Mouse (Mus musculus): Measurements from ENCODE around the gene Stx18. TPM values are rescaled to one million over a fixed set of nuclear protein-coding genes. Genes with fewer than 3 reads are reported as not detected.

Stx18 gene
- polyA plus RNA-seq, 1 experiment: 61.2 TPM

DNA sequence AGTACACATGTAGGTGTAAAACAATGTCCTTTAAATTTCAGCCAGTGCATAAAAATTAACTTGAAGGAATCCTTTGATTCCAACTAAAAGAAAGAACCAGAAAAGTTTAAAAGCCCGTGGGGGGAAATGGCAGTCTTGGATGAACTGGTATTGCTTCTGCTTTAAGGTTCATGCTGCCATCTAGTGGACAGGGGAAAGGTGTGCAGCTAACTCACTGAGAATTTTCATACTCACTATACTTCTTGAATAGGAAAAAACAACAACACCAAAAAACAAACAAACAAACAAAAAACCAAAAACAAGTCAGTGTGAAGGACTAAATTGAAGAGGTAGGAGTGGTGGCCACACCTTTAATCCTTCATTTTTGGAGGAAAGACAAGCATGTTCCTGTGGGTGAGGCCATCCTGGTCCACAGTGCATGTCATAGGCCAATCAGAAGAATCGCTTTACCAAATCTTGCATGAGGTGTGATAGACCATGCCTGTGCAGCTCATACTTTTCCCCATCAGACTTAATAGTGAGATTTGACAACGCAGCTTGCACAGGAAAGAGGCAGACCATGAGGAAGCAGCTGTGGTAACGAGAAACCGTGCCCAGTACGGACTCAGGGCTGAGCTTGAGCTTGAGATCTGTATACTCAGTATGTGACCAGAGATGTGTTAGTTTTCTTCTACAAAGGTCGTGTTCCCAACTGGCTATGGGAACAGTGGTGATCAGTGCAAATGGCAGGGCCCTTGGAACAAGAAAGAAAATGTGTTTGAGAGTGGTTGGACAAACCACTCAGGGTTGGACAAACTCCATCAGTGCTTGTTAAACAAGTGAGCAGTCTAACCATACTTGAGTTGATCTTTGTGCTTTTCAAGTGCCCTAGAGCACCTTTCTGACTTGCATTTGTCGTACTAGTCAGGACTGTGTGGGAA lies 52.8 kb downstream of the Stx18 start:
- Histone ChIP-seq H3K27ac (replicated peaks; ENCODE audit: low read depth, low read length) (no peak overlapping the region), H3K4me3 (ENCODE audit: insufficient read depth, low read depth, low read length) (no peak overlapping the region), H3K4me1 (ENCODE audit: control insufficient read depth, insufficient read depth, insufficient read length, low read length) (no peaks in the 10 kb centered on the region)

DNA sequence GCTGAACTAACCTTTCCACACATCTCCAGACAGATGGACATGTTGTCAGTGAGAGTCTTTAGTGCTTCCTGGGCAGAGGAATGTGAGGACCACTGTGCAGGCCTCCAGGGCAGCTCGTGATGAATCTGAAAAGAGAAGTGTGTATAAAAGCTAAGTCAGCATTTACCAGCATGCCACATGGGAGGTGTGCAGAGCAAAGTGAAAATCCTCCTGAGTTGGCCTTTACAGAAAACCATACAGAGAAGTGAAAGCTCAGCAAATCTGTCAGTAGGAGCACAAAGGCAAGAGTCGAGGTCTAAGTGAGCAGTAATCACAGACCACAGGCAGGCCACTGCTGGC lies 53.4 kb downstream of the Stx18 start:
- no peak overlapping the region for H3K4me3 ChIP-seq (ENCODE audit: insufficient read depth, low read depth, low read length)
- H3K4me1 ChIP-seq (ENCODE audit: control insufficient read depth, insufficient read depth, insufficient read length, low read length): no peaks in the 10 kb centered on the region
- H3K27ac ChIP-seq (replicated peaks; ENCODE audit: low read depth, low read length): no peak overlapping the region

DNA sequence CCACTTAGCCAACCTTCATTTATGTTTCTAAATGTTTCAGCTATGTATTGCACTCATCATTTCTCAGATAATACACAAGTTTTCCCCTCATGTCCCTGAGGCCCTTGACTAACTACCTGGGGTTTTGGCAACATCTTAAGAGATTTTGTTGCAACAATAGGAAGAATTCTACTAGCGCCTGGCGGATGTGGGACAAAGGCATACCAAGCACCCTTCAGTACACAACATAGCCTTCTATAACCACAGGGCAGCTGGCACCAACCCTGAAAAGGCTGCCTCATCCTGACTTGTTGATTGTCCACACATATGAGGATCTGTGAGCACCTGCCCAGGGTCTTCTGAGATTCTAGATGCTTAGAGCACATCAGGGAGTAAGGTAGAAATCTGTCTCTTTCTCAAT lies 55.8 kb downstream of the Stx18 start:
- Histone ChIP-seq H3K4me3 (ENCODE audit: insufficient read depth, low read depth, low read length) (no peak overlapping the region), H3K4me1 (ENCODE audit: control insufficient read depth, insufficient read depth, insufficient read length, low read length) (no peaks in the 10 kb centered on the region), H3K27ac (replicated peaks; ENCODE audit: low read depth, low read length) (no peak overlapping the region)

DNA sequence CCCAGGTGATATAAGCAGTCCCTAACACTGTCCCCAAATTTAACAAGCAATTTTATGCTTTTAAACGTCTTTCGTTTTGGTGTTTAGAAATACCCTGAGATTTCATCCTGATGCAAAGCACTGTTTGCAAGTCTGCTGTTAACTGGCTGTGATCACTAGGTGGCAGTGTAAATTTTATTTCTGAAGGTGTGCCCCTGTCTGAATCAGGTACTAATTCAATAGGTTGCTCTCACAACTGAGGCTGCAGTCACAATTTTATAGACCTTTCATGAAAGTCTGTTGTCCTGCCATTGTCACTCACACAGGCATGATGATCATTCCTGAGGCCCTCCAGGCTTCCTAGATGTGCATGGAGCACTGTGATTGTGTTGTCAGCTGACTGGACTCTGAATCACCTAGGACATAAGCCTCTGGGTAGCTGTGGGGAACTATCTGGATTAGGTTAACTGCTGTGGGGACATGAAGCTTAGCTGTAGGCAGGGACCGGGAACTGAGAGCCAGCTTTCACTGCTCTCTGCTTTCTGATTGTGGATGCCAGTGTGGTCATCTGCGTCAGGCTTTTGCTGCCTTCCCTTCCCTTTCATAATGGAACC lies 59.1 kb downstream of the Stx18 start:
- no peak overlapping the region for H3K4me3 ChIP-seq (ENCODE audit: insufficient read depth, low read depth, low read length)
- no peak overlapping the region for H3K27ac ChIP-seq (replicated peaks; ENCODE audit: low read depth, low read length)
- H3K4me1 ChIP-seq (ENCODE audit: control insufficient read depth, insufficient read depth, insufficient read length, low read length): no peaks in the 10 kb centered on the region

DNA sequence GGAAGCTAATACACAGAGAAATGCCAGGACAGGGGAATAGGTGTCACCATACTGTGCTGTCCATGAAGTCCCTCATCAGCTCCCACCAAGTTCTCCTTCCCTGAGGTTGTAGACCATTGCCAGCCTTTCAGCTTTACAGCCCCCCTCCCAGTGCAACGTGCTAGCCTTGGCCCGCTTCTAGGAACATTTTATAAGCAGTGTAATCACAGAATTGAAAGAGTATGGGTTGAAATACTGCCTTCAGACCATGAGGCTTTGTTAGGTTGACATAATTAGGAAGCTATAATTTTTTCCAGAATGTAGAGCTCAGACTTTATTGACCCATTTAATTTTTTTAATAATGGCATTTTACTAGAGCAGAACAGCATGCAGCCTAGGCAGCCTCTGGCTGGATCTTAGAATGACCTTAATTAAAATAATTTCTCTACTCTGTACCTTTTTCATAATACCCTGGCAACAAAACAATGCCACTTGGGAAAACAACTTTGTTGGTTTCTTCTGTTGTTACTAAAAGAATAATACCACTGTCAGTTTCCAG lies 60.7 kb downstream of the Stx18 start:
- Histone ChIP-seq H3K4me1 (ENCODE audit: control insufficient read depth, insufficient read depth, insufficient read length, low read length) (no peaks in the 10 kb centered on the region), H3K4me3 (ENCODE audit: insufficient read depth, low read depth, low read length) (no peak overlapping the region), H3K27ac (replicated peaks; ENCODE audit: low read depth, low read length) (no peak overlapping the region)

DNA sequence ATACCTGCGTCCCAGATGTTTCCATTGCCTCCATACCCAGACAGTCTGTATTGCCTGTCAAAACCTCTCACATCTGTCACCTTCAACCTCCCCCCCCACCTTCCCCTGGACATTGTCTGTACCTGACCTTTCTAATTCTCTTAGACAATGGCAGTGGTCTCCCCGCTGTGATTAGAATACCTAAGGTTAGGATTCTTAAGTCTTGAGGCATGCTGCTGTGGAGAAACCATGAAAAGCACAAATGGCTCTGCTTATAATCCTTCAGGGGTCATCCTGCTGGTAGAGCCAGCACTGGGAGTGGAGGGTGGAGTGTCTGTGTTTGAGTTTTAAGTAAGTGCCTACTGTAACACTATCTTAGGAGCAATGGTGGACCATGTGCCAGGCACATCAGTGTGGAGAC lies 64.4 kb downstream of the Stx18 start:
- H3K4me1 ChIP-seq (ENCODE audit: control insufficient read depth, insufficient read depth, insufficient read length, low read length): no peaks in the 10 kb centered on the region
- H3K4me3 ChIP-seq (ENCODE audit: insufficient read depth, low read depth, low read length): no peak overlapping the region
- no peak overlapping the region for H3K27ac ChIP-seq (replicated peaks; ENCODE audit: low read depth, low read length)

DNA sequence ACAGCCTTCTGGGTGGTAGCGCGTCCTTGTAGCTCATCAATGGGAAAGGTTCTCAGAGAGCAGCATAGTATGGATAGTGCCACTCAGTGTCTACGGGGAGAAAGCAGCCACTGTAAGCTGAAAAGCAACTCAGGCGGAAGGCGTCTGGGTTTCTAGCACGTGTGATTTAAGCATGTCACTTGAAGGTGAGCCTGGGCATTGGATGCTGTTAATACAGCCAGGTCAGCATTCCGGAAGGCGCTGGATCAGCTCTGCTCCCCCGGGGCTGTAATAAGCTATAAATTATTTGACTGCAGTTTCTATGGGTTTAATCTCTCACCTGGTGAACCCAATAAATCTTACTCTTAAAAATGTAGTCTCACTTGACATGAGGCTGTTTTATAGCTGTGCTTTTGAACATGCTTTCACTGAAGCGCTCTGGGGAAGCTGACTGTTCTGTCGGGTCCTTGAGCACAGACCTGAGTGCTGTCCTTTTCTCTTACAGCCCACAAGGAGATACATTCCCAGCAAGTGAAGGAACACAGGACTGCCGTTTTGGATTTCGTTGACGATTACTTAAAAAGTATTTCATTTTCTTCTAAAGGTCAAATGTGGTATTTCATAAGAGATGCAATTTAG lies 67.6 kb downstream of the Stx18 start:
- H3K4me1 ChIP-seq (ENCODE audit: control insufficient read depth, insufficient read depth, insufficient read length, low read length): no peaks in the 10 kb centered on the region
- no peak overlapping the region for H3K27ac ChIP-seq (replicated peaks; ENCODE audit: low read depth, low read length)
- no peak overlapping the region for H3K4me3 ChIP-seq (ENCODE audit: insufficient read depth, low read depth, low read length)

DNA sequence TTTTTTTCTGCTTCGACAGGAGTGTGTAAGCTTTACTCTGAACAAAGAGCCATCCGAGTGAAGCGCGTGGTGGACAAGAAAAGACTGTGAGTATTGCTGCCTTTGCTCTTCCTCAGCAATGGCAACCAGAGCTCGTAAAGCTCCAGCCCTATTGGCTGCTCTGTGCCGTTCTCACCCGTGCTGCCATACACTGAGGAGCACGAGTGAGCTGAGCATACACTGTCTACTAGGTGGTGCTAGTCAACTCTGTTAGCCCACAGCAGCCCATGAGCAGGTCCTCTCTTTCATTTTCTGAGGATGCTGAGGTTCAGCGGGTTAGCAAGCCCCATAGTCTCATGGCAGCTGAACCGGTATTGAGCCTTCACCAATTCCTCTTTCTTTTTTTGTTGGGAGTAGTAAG lies 68.3 kb downstream of the Stx18 start:
- Histone ChIP-seq H3K4me1 (ENCODE audit: control insufficient read depth, insufficient read depth, insufficient read length, low read length) (no peaks in the 10 kb centered on the region), H3K4me3 (ENCODE audit: insufficient read depth, low read depth, low read length) (no peak overlapping the region), H3K27ac (replicated peaks; ENCODE audit: low read depth, low read length) (no peak overlapping the region)

DNA sequence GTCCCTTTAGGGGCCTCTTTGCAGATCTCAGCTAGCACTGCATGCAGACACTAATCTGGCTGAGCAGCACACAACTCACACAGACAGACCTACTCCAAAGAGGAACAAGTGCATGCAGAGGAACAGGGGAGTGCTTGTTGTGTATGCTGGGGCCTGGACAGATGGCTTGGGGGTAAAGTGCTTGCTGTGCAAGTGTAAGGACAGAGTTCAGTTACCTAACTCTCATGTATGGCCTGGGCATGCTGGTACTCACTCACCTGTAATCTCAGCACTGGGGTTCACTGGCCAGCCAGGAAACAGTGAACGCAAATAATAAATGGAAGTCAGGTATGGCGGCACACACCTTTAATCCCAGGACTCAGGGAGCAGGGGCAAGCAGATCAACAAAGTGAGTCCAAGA lies 76.0 kb downstream of the Stx18 start:
- no peaks in the 10 kb centered on the region for H3K4me1 ChIP-seq (ENCODE audit: control insufficient read depth, insufficient read depth, insufficient read length, low read length)
- H3K27ac ChIP-seq (replicated peaks; ENCODE audit: low read depth, low read length): no peak overlapping the region
- H3K4me3 ChIP-seq (ENCODE audit: insufficient read depth, low read depth, low read length): no peak overlapping the region

DNA sequence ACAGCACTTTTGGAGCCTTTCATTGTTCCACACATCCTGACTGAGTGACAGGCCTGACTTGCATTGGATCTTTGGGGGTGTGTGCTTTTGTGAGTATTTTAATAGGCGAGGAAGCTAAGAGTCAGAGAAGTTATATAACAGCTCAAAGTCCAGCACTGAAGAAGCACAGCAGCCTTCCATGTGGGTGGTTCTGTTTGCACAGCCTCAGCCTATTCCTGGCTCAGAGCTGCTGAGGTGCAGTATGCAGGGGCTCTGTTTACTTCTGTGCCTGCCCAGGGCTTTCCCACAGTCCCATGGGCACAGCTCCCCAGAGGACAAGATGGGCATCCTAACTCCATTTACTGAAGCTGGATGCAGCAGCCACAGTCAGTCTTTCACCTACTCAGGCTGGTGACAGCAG lies 78.5 kb downstream of the Stx18 start:
- H3K27ac ChIP-seq (replicated peaks; ENCODE audit: low read depth, low read length): no peak overlapping the region

DNA sequence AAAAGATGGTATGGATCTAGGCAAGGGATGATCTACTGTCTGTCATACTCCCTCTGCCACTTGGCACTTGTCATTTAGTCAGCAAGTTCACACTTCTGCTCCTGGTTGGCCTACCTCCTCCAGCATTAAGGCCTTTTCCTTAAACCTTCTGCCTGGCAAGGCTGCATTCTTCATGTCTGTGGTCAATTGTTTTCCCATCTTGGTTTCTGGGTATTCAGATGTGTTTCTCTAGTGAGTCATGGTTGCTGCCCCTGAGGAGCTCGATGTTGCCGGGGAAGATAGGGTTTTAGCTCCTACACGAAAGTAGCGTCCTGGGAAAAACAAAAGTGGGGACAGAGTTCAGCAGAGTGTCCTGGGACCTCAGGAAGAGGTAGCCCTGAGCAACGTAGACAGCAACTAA lies 80.7 kb downstream of the Stx18 start:
- no peak overlapping the region for H3K27ac ChIP-seq (replicated peaks; ENCODE audit: low read depth, low read length)

More for the DNA sequence above, 78.5 kb downstream of the Stx18 start:
- Histone ChIP-seq H3K4me1 (ENCODE audit: control insufficient read depth, insufficient read depth, insufficient read length, low read length) (no peaks in the 10 kb centered on the region), H3K4me3 (ENCODE audit: insufficient read depth, low read depth, low read length) (no peak overlapping the region)

DNA sequence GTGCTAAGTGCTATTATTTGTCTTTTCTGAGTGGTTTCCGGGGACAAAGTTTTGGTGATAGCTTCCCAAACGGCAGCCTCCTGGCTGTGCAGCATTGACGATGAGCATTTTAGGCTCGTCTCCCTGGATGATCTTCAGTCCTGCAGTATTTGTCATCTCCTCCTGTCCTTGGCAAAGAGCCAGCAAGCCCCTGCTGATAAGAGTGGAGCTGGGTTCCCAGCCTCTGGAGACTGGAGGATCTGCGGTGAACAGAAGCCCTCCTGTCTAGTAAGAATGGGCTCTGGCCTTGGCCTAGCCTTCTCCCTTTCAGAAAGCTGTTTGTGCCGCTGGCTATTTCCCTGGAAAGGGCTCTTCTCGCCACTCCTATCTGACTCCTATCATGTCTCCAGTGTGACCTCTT lies 83.2 kb downstream of the Stx18 start:
- Histone ChIP-seq H3K4me3 (ENCODE audit: insufficient read depth, low read depth, low read length) (no peak overlapping the region), H3K27ac (replicated peaks; ENCODE audit: low read depth, low read length) (no peak overlapping the region), H3K4me1 (ENCODE audit: control insufficient read depth, insufficient read depth, insufficient read length, low read length) (no peaks in the 10 kb centered on the region)

More for the DNA sequence above, 80.7 kb downstream of the Stx18 start:
- Histone ChIP-seq H3K4me3 (ENCODE audit: insufficient read depth, low read depth, low read length) (no peak overlapping the region), H3K4me1 (ENCODE audit: control insufficient read depth, insufficient read depth, insufficient read length, low read length) (no peaks in the 10 kb centered on the region)

DNA sequence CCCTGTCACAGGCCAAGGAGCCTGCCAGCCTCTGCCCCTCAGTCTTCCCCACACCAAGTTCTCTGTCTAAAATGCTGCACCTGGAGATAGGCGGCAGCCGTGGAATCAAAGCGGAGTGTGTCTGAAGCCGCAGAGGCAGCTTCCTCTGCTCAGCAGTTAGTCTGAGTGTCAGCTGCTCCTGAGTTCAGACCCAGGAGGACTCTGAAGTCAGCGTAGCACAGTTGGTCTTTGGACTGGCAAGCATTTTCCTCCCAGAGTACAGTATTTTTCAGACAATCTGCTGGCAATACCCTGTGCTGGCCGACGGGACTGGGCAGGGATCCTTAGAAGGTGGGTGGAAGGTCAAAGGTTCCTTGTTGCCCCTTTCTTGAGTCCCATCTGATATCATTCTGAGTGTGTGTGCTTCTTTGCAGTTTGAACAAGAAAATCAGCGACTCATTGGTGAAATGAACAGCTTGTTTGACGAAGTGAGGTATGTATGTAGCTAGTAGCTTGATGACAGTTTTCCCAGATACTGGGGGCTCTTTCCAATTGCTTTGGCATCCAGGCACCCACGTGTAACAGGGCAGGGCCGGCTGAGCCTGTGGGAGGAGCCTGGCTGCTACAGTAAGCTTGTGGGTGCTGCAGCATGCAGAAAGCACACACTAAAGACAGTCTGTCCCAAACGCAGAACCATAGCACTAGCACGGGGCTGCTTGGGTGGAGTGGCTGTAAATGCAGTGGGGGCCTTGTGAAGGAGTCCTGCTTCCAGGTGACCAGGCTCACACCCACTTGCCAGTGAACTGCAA lies 88.2 kb downstream of the Stx18 start:
- no peaks in the 10 kb centered on the region for H3K4me1 ChIP-seq (ENCODE audit: control insufficient read depth, insufficient read depth, insufficient read length, low read length)
- H3K4me3 ChIP-seq (ENCODE audit: insufficient read depth, low read depth, low read length): no peak overlapping the region
- H3K27ac ChIP-seq (replicated peaks; ENCODE audit: low read depth, low read length): no peak overlapping the region

DNA sequence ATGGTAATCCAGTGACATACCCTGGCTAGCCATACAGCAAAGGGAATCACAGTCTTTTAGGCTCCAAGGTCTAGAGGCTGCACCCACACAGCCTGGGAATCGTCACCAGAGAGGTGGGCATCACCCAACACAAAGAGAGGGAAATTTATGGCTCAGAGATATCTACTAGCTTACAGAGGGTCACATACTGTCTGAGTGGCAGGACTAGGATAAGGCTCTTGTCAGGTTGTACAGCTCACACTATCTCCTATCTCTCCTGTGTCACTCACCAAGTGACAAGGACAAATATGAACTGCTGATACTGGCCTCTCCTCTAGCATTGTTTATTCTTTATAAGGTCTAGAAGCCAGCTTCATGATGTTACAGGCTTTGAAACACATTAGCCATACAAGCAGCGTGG lies 90.8 kb downstream of the Stx18 start:
- H3K27ac ChIP-seq (replicated peaks; ENCODE audit: low read depth, low read length): no peak overlapping the region
- no peaks in the 10 kb centered on the region for H3K4me1 ChIP-seq (ENCODE audit: control insufficient read depth, insufficient read depth, insufficient read length, low read length)
- H3K4me3 ChIP-seq (ENCODE audit: insufficient read depth, low read depth, low read length): no peak overlapping the region

DNA sequence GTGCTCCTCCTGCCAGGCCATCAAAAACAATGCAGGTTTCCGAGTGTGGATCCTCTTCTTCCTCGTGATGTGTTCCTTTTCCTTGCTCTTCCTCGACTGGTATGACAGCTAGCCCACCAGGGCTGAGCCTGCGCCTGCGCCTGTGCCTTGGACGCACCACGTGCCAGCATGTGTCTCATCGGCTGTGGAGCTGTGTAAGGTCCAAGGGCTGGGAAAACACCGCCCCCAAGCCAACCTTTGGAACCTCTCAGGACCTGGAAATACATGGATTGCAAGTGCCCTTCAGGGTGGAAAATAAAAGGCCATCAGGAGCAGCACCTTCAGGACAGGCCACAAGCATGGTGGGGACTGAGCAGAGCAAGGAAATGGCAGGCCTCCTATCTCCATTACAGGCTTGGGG lies 97.7 kb downstream of the Stx18 start:
- no peaks in the 10 kb centered on the region for H3K4me1 ChIP-seq (ENCODE audit: control insufficient read depth, insufficient read depth, insufficient read length, low read length)
- H3K4me3 ChIP-seq (ENCODE audit: insufficient read depth, low read depth, low read length): no peak overlapping the region
- H3K27ac ChIP-seq (replicated peaks; ENCODE audit: low read depth, low read length): no peak overlapping the region

Measured in brown adipose tissue, adult 24 weeks (tissue).